Mouse (Mus musculus) limb, embryonic 13.5 days (tissue): ENCODE results near the gene Pik3c2g. TPM values are rescaled to one million over a fixed set of nuclear protein-coding genes. Genes with fewer than 3 reads are reported as not detected.

Experiments
- ATAC-seq: fragments of 200-750 bp; cut with Nextera tagmentation; 2 replicates; pipeline ENCODE4 v1.8.0; 2017; ENCODE audit warnings: low read depth, moderate number of reproducible peaks, moderate TSS enrichment; ENCODE audit not compliant: low FRiP score
- H3K27ac ChIP-seq: fragments of 300-500 bp; sonication (generic); 2 replicates; pipeline ENCODE4 v1.5.1; 2015; ENCODE audit warnings: inconsistent platforms, mild to moderate bottlenecking, moderate library complexity
- H3K27me3 ChIP-seq: fragments of 300-500 bp; sonication (generic); 2 replicates; pipeline ENCODE4 v1.6.1; 2015; ENCODE audit warnings: mild to moderate bottlenecking, inconsistent platforms
- H3K36me3 ChIP-seq: fragments of 300-500 bp; sonication (generic); 2 replicates; pipeline ENCODE4 v1.6.1; 2015; ENCODE audit warnings: inconsistent platforms, mild to moderate bottlenecking, moderate library complexity
- H3K4me1 ChIP-seq: fragments of 300-500 bp; sonication (generic); 2 replicates; pipeline ENCODE4 v1.6.1; 2015; ENCODE audit warnings: inconsistent platforms
- H3K4me2 ChIP-seq: fragments of 300-500 bp; sonication (generic); replicated peaks from 2 replicates; pipeline ENCODE4 v1.6.1; 2015; ENCODE audit warnings: inconsistent platforms, mild to moderate bottlenecking, moderate library complexity
- H3K4me3 ChIP-seq: fragments of 300-500 bp; sonication (generic); 2 replicates; pipeline ENCODE4 v1.5.1; 2015; ENCODE audit warnings: moderate library complexity, mild to moderate bottlenecking, inconsistent platforms
- H3K9ac ChIP-seq: fragments of 300-500 bp; sonication (generic); 2 replicates; pipeline ENCODE4 v1.6.1; 2015; ENCODE audit warnings: mild to moderate bottlenecking, inconsistent platforms
- H3K9me3 ChIP-seq: fragments of 300-500 bp; sonication (generic); 2 replicates; pipeline ENCODE4 v1.6.1; 2016; ENCODE audit warnings: inconsistent platforms
- WGBS: fragments of 180-500 bp; shearing (Covaris S2); methylation state at CpG from one replicate; pipeline ENCODE4 v1.1.7; 2015; 5-methylcytosine and 5-hydroxymethylcytosine counted together
- polyA plus RNA-seq: library from polyadenylated mRNA; unstranded; fragments of >200 nt; fragmentation: Nextera tagmentation; extraction: Ambion mirVana; gene quantifications from 2 replicates; pipeline ENCODE4 v1.2.1, GENCODE M21; 2015

Pik3c2g gene
- polyA plus RNA-seq, 1 experiment from 2014 or later = 1.3 TPM

GRCm38 (mm10) chr6:139860141-139860540 lies 273.1 kb downstream of the Pik3c2g start:
- H3K4me3 ChIP-seq = no peak overlapping the region
- no peak overlapping the region for H3K4me2 ChIP-seq
- H3K27me3 ChIP-seq = no peaks in the 10 kb centered on the region
- H3K9me3 ChIP-seq = no peaks in the 10 kb centered on the region
- 0 out of 2 replicates have a peak, but pooled peaks cover 3% of the 10 kb centered on the region for H3K4me1 ChIP-seq
- no peaks in the 10 kb centered on the region for H3K36me3 ChIP-seq
- no peak overlapping the region for H3K9ac ChIP-seq
- no peak overlapping the region for H3K27ac ChIP-seq
- 78% methylated on average over 3 of the region's 3 CpGs for WGBS
- no peak for ATAC-seq

GRCm38 (mm10) chr6:139861534-139861933 lies 274.5 kb downstream of the Pik3c2g start:
- no peak overlapping the region for H3K9ac ChIP-seq
- no peaks in the 10 kb centered on the region for H3K9me3 ChIP-seq
- WGBS = 87% methylated on average over 2 of the region's 2 CpGs
- ATAC-seq = no peak
- 0 out of 2 replicates have a peak, but pooled peaks cover 3% of the 10 kb centered on the region for H3K4me1 ChIP-seq
- no peaks in the 10 kb centered on the region for H3K27me3 ChIP-seq
- H3K27ac ChIP-seq = no peak overlapping the region
- no peaks in the 10 kb centered on the region for H3K36me3 ChIP-seq
- no peak overlapping the region for H3K4me2 ChIP-seq
- H3K4me3 ChIP-seq = no peak overlapping the region

- Histone ChIP-seq H3K4me2 (no peak overlapping the region), H3K4me3 (no peak overlapping the region), H3K4me1 (no peaks in the 10 kb centered on the region), H3K9ac (no peak overlapping the region), H3K36me3 (no peaks in the 10 kb centered on the region), H3K27me3 (no peaks in the 10 kb centered on the region), H3K9me3 (no peaks in the 10 kb centered on the region), H3K27ac (no peak overlapping the region)
- ATAC-seq = no peak
- WGBS = 91% methylated on average over 18 of the region's 18 CpGs
Measured at GRCm38 (mm10) chr6:139865059-139865673, 278.1 kb downstream of the Pik3c2g start.

GRCm38 (mm10) chr6:139874418-139875176 lies 287.6 kb downstream of the Pik3c2g start:
- H3K4me1 ChIP-seq = no peaks in the 10 kb centered on the region
- H3K9ac ChIP-seq = no peak overlapping the region
- no peaks in the 10 kb centered on the region for H3K36me3 ChIP-seq
- no peak overlapping the region for H3K4me3 ChIP-seq
- H3K4me2 ChIP-seq = no peak overlapping the region
- no peaks in the 10 kb centered on the region for H3K9me3 ChIP-seq
- ATAC-seq = no peak
- 41% methylated on average over 3 of the region's 3 CpGs for WGBS
- H3K27ac ChIP-seq = no peak overlapping the region
- no peaks in the 10 kb centered on the region for H3K27me3 ChIP-seq

- Histone ChIP-seq H3K36me3 (no peaks in the 10 kb centered on the region), H3K9me3 (no peaks in the 10 kb centered on the region), H3K4me2 (no peak overlapping the region), H3K27me3 (no peaks in the 10 kb centered on the region), H3K4me1 (no peaks in the 10 kb centered on the region), H3K9ac (no peak overlapping the region), H3K4me3 (no peak overlapping the region), H3K27ac (no peak overlapping the region)
- ATAC-seq = no peak
- WGBS = 81% methylated on average over 1 of the region's 1 CpGs
Measured at GRCm38 (mm10) chr6:139876691-139877090, 289.7 kb downstream of the Pik3c2g start.

GRCm38 (mm10) chr6:139877476-139878361 lies 290.7 kb downstream of the Pik3c2g start:
- Histone ChIP-seq H3K27ac (no peak overlapping the region), H3K4me3 (no peak overlapping the region), H3K36me3 (no peaks in the 10 kb centered on the region), H3K27me3 (no peaks in the 10 kb centered on the region), H3K4me2 (no peak overlapping the region), H3K9ac (no peak overlapping the region), H3K9me3 (no peaks in the 10 kb centered on the region), H3K4me1 (no peaks in the 10 kb centered on the region)
- no peak for ATAC-seq
- 73% methylated on average over 6 of the region's 6 CpGs for WGBS

- H3K4me3 ChIP-seq = no peak overlapping the region
- H3K27ac ChIP-seq = no peak overlapping the region
- H3K4me2 ChIP-seq = no peak overlapping the region
- ATAC-seq = no peak
- H3K9me3 ChIP-seq = no peaks in the 10 kb centered on the region
- no peaks in the 10 kb centered on the region for H3K36me3 ChIP-seq
- WGBS = 79% methylated on average over 1 of the region's 1 CpGs
- H3K4me1 ChIP-seq = no peaks in the 10 kb centered on the region
- no peak overlapping the region for H3K9ac ChIP-seq
- no peaks in the 10 kb centered on the region for H3K27me3 ChIP-seq
Measured at GRCm38 (mm10) chr6:139878362-139878696, 291.3 kb downstream of the Pik3c2g start.

- Histone ChIP-seq H3K4me1 (no peaks in the 10 kb centered on the region), H3K9me3 (no peaks in the 10 kb centered on the region), H3K27me3 (no peaks in the 10 kb centered on the region), H3K27ac (no peak overlapping the region), H3K4me3 (no peak overlapping the region), H3K36me3 (no peaks in the 10 kb centered on the region), H3K4me2 (no peak overlapping the region), H3K9ac (no peak overlapping the region)
- WGBS = 92% methylated on average over 2 of the region's 2 CpGs
- no peak for ATAC-seq
Measured at GRCm38 (mm10) chr6:139882076-139882475, 295.1 kb downstream of the Pik3c2g start.

GRCm38 (mm10) chr6:139887175-139887574 lies 300.2 kb downstream of the Pik3c2g start:
- Histone ChIP-seq H3K4me2 (no peak overlapping the region), H3K27me3 (no peaks in the 10 kb centered on the region), H3K4me3 (no peak overlapping the region), H3K9ac (no peak overlapping the region), H3K9me3 (no peaks in the 10 kb centered on the region), H3K36me3 (no peaks in the 10 kb centered on the region), H3K27ac (no peak overlapping the region), H3K4me1 (no peaks in the 10 kb centered on the region)
- no peak for ATAC-seq

GRCm38 (mm10) chr6:139895637-139896036 lies 308.6 kb downstream of the Pik3c2g start:
- Histone ChIP-seq H3K4me3 (no peak overlapping the region), H3K4me1 (no peaks in the 10 kb centered on the region), H3K9ac (no peak overlapping the region), H3K36me3 (no peaks in the 10 kb centered on the region), H3K4me2 (no peak overlapping the region), H3K9me3 (no peaks in the 10 kb centered on the region), H3K27ac (no peak overlapping the region), H3K27me3 (no peaks in the 10 kb centered on the region)
- 54% methylated on average over 2 of the region's 2 CpGs for WGBS
- ATAC-seq = no peak

- no peaks in the 10 kb centered on the region for H3K9me3 ChIP-seq
- H3K9ac ChIP-seq = no peak overlapping the region
- no peak overlapping the region for H3K4me2 ChIP-seq
- H3K27me3 ChIP-seq = no peaks in the 10 kb centered on the region
- ATAC-seq = no peak
- H3K27ac ChIP-seq = no peak overlapping the region
- no peaks in the 10 kb centered on the region for H3K36me3 ChIP-seq
- 87% methylated on average over 8 of the region's 8 CpGs for WGBS
- H3K4me3 ChIP-seq = no peak overlapping the region
- no peaks in the 10 kb centered on the region for H3K4me1 ChIP-seq
Measured at GRCm38 (mm10) chr6:139899630-139900151, 312.7 kb downstream of the Pik3c2g start.

- Histone ChIP-seq H3K4me2 (no peak overlapping the region), H3K27ac (no peak overlapping the region), H3K36me3 (no peaks in the 10 kb centered on the region), H3K9ac (no peak overlapping the region), H3K4me1 (no peaks in the 10 kb centered on the region), H3K9me3 (no peaks in the 10 kb centered on the region), H3K4me3 (no peak overlapping the region), H3K27me3 (no peaks in the 10 kb centered on the region)
- ATAC-seq = no peak
- 63% methylated on average over 4 of the region's 4 CpGs for WGBS
Measured at GRCm38 (mm10) chr6:139901801-139902200, 314.8 kb downstream of the Pik3c2g start.
